Mouse (Mus musculus): Measurements from ENCODE around the gene Dda1.
A peak's percentile ranks its signal among the peaks of the same experiment; 100 is the strongest.

Dda1 gene

GRCm38 (mm10) chr8:71468001-71468400 lies 998 bp upstream of the Dda1 start:
- no peak for DNase-seq (ENCODE audit: extremely low spot score, low spot score)

- peak; percentile 65 for DNase-seq (ENCODE audit: extremely low spot score, low spot score)
Observed at GRCm38 (mm10) chr8:71469411-71469810, 412 bp downstream of the Dda1 start.

GRCm38 (mm10) chr8:71470146-71470912 lies 1.3 kb downstream of the Dda1 start:
- DNase-seq (ENCODE audit: extremely low spot score, low spot score), result no peak

- DNase-seq (ENCODE audit: extremely low spot score, low spot score), result no peak
Observed at GRCm38 (mm10) chr8:71470913-71471255, 1.9 kb downstream of the Dda1 start.

GRCm38 (mm10) chr8:71471861-71472260 lies 2.9 kb downstream of the Dda1 start:
- DNase-seq (ENCODE audit: extremely low spot score, low spot score), result no peak

- DNase-seq (ENCODE audit: extremely low spot score, low spot score), result no peak
Observed at GRCm38 (mm10) chr8:71472601-71473386, 3.8 kb downstream of the Dda1 start.

GRCm38 (mm10) chr8:71474344-71474743 lies 5.3 kb downstream of the Dda1 start:
- DNase-seq (ENCODE audit: extremely low spot score, low spot score), result no peak

- no peak for DNase-seq (ENCODE audit: extremely low spot score, low spot score)
Observed at GRCm38 (mm10) chr8:71474785-71475701, 6.0 kb downstream of the Dda1 start.

- DNase-seq (ENCODE audit: extremely low spot score, low spot score), result peak; percentile 38
Observed at GRCm38 (mm10) chr8:71475702-71476075, 6.7 kb downstream of the Dda1 start.

- DNase-seq (ENCODE audit: extremely low spot score, low spot score), result peak; percentile 84
Observed at GRCm38 (mm10) chr8:71476099-71476940, 7.3 kb downstream of the Dda1 start.

- peak; percentile 32 for DNase-seq (ENCODE audit: extremely low spot score, low spot score)
Observed at GRCm38 (mm10) chr8:71477196-71477845, 8.3 kb downstream of the Dda1 start.

GRCm38 (mm10) chr8:71478943-71479342 lies 9.9 kb downstream of the Dda1 start:
- no peak for DNase-seq (ENCODE audit: extremely low spot score, low spot score)

GRCm38 (mm10) chr8:71483932-71484331 lies 14.9 kb downstream of the Dda1 start:
- peak; percentile 61 for DNase-seq (ENCODE audit: extremely low spot score, low spot score)

GRCm38 (mm10) chr8:71484736-71485135 lies 15.7 kb downstream of the Dda1 start:
- no peak for DNase-seq (ENCODE audit: extremely low spot score, low spot score)

- peak; percentile 88 for DNase-seq (ENCODE audit: extremely low spot score, low spot score)
Observed at GRCm38 (mm10) chr8:71485142-71486135, 16.4 kb downstream of the Dda1 start, which contains the start of gene Ano8. TSS of gene Ano8 (minus strand) at chr8:71485963.

- no peak for DNase-seq (ENCODE audit: extremely low spot score, low spot score)
Observed at GRCm38 (mm10) chr8:71486136-71486529, 17.1 kb downstream of the Dda1 start.

GRCm38 (mm10) chr8:71487691-71488445 lies 18.9 kb downstream of the Dda1 start, which contains the start of gene Gtpbp3:
TSS of gene Gtpbp3 (plus strand) at chr8:71488103.
- DNase-seq (ENCODE audit: extremely low spot score, low spot score), result peak; percentile 76

- peak; percentile 89 for DNase-seq (ENCODE audit: extremely low spot score, low spot score)
Observed at GRCm38 (mm10) chr8:71488454-71488853, 19.5 kb downstream of the Dda1 start.

Measured in neural tube, embryonic 10.5 days (tissue).